Mouse (Mus musculus) embryonic facial prominence, embryonic 14.5 days (tissue): ENCODE results near the gene Gatad2a. TPM values are rescaled to one million over a fixed set of nuclear protein-coding genes. Genes with fewer than 3 reads are reported as not detected.

ENCODE experiments used
- ATAC-seq: fragments of 200-750 bp; cut with Nextera tagmentation; 2 replicates; pipeline ENCODE4 v1.8.0; 2017; ENCODE audit warnings: low read depth, moderate number of reproducible peaks, moderate TSS enrichment
- DNase-seq: peaks from one replicate; pipeline ENCODE4 v3.0.0-alpha.2; 2015; ENCODE audit warnings: low spot score
- H3K27ac ChIP-seq: fragments of 300-500 bp; sonication (generic); replicated peaks from 2 replicates; pipeline ENCODE4 v1.5.1; 2014; ENCODE audit warnings: low read depth, mild to moderate bottlenecking, low read length, moderate library complexity
- H3K27me3 ChIP-seq: fragments of 300-500 bp; sonication (generic); replicated peaks from 2 replicates; pipeline ENCODE4 v1.6.1; 2014; ENCODE audit warnings: low read length; ENCODE audit not compliant: control insufficient read depth, insufficient read depth
- H3K36me3 ChIP-seq: fragments of 300-500 bp; sonication (generic); 2 replicates; pipeline ENCODE4 v1.6.1; 2014; ENCODE audit warnings: low read length, mixed read lengths; ENCODE audit not compliant: control insufficient read depth, insufficient read depth
- H3K4me1 ChIP-seq: fragments of 300-500 bp; sonication (generic); 2 replicates; pipeline ENCODE4 v1.6.1; 2014; ENCODE audit warnings: antibody characterized with exemption, low read length; ENCODE audit not compliant: control insufficient read depth, insufficient read depth
- H3K4me2 ChIP-seq: fragments of 300-500 bp; sonication (generic); 2 replicates; pipeline ENCODE4 v1.6.1; 2014; ENCODE audit warnings: low read depth, mild to moderate bottlenecking, low read length, moderate library complexity, mixed read lengths
- H3K4me3 ChIP-seq: fragments of 300-500 bp; sonication (generic); 2 replicates; pipeline ENCODE4 v1.5.1; 2014; ENCODE audit warnings: low read depth, mild to moderate bottlenecking, low read length
- H3K9ac ChIP-seq: fragments of 300-500 bp; sonication (generic); 2 replicates; pipeline ENCODE4 v1.6.1; 2014; ENCODE audit warnings: low read depth, mild to moderate bottlenecking, low read length, moderate library complexity, mixed read lengths
- H3K9me3 ChIP-seq: fragments of 300-500 bp; sonication (generic); 2 replicates; pipeline ENCODE4 v1.6.1; 2016; ENCODE audit warnings: low read length; ENCODE audit not compliant: control insufficient read depth
- WGBS: fragments of 180-500 bp; shearing (Covaris S2); extraction: QIAGEN DNeasy Blood & Tissue Kit; methylation state at CpG from one replicate; pipeline ENCODE4 v1.1.7; 2014; 5-methylcytosine and 5-hydroxymethylcytosine counted together
- polyA plus RNA-seq: library from polyadenylated mRNA; unstranded; fragments of >200 nt; fragmentation: Nextera tagmentation; extraction: Ambion mirVana; gene quantifications from 2 replicates; pipeline ENCODE4 v1.2.1, GENCODE M21; 2014

Gene Gatad2a
- polyA plus RNA-seq, 1 experiment from 2014 or later: 50.4 TPM

GRCm38 (mm10) chr8:69876097-69876496 lies 120.1 kb downstream of the Gatad2a start:
- no peak for DNase-seq
- ATAC-seq: no peak
- Histone ChIP-seq H3K9me3 (no peaks in the 10 kb centered on the region), H3K27ac (no peak overlapping the region), H3K4me3 (no peak overlapping the region), H3K36me3 (no peaks in the 10 kb centered on the region), H3K4me1 (no peaks in the 10 kb centered on the region), H3K27me3 (peaks cover 28% of the 10 kb centered on the region), H3K9ac (0 out of 2 replicates have a peak overlapping the region, but pooled peaks have one; percentile 2), H3K4me2 (no peak overlapping the region)
- 30% methylated on average over 10 of the region's 10 CpGs for WGBS

DNA sequence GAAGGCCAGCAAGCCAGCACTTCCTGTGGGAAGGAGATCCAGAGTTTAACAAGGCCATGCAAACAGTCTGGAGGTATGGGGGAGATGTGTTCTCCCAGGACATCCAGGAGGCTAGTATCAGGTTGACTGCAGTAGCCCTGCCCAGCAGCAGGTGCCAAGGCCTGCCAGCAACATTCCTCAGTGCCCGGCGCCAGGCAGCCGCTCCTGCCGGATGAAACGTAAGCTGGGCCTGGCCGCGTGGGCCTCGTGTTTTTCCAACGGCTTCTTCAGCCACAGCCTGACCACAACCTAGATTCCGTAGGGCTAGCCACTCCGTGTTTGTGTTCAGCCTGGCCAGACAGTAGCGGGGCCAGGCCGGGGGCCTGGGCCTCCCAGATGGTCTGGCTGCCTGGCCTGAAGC lies 121.5 kb downstream of the Gatad2a start:
- no peak overlapping the region for H3K9ac ChIP-seq
- no peak overlapping the region for H3K27ac ChIP-seq
- no peak for ATAC-seq
- no peak overlapping the region for H3K4me3 ChIP-seq
- no peaks in the 10 kb centered on the region for H3K36me3 ChIP-seq
- H3K27me3 ChIP-seq: peaks cover 14% of the 10 kb centered on the region
- no peaks in the 10 kb centered on the region for H3K4me1 ChIP-seq
- H3K4me2 ChIP-seq: no peak overlapping the region
- WGBS: 74% methylated on average over 11 of the region's 13 CpGs
- no peaks in the 10 kb centered on the region for H3K9me3 ChIP-seq
- DNase-seq: no peak

DNA sequence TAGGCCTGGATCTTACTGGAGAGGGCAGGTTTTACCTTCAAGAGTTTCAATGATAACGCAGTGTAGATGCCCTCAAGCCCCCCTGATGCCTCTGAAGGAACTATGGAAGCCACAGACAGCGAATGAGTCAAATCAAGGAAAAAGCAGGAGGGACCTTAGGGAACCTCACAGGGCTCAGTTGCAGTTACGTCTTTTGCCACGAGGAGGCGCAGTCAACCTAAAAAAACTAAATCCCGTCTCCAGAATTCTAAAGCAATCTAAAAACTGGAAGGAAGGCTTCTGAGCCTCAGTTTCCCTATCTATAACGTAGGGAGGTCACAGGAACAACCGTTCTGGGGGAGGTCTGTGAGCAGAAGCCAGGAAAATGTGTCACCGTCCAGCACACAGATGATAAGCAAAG lies 122.0 kb downstream of the Gatad2a start:
- ATAC-seq: no peak
- WGBS: 10% methylated on average over 9 of the region's 9 CpGs
- H3K9ac ChIP-seq: no peak overlapping the region
- H3K27ac ChIP-seq: no peak overlapping the region
- no peak overlapping the region for H3K4me3 ChIP-seq
- no peaks in the 10 kb centered on the region for H3K36me3 ChIP-seq
- H3K27me3 ChIP-seq: peaks cover 9% of the 10 kb centered on the region
- H3K4me1 ChIP-seq: no peaks in the 10 kb centered on the region
- peak; percentile 45 for DNase-seq
- no peaks in the 10 kb centered on the region for H3K9me3 ChIP-seq
- H3K4me2 ChIP-seq: no peak overlapping the region

- no peak for ATAC-seq
- Histone ChIP-seq H3K4me3 (no peak overlapping the region), H3K36me3 (no peaks in the 10 kb centered on the region), H3K9me3 (no peaks in the 10 kb centered on the region), H3K4me2 (no peak overlapping the region), H3K4me1 (no peaks in the 10 kb centered on the region), H3K27ac (no peak overlapping the region), H3K9ac (no peak overlapping the region), H3K27me3 (no peaks in the 10 kb centered on the region)
- no peak for DNase-seq
- 89% methylated on average over 3 of the region's 6 CpGs for WGBS
These were observed 125.3 kb downstream of the Gatad2a start for GRCm38 (mm10) chr8:69870907-69871306.

- DNase-seq (no peak), ATAC-seq (no peak)
- H3K4me1 ChIP-seq: no peaks in the 10 kb centered on the region
- H3K9ac ChIP-seq: no peak overlapping the region
- no peak overlapping the region for H3K27ac ChIP-seq
- WGBS: 81% methylated on average over 11 of the region's 11 CpGs
- H3K27me3 ChIP-seq: no peaks in the 10 kb centered on the region
- H3K4me3 ChIP-seq: no peak overlapping the region
- H3K9me3 ChIP-seq: no peaks in the 10 kb centered on the region
- H3K36me3 ChIP-seq: no peaks in the 10 kb centered on the region
- H3K4me2 ChIP-seq: no peak overlapping the region
These were observed 126.0 kb downstream of the Gatad2a start for GRCm38 (mm10) chr8:69870003-69870765.

GRCm38 (mm10) chr8:69867696-69868326 lies 128.4 kb downstream of the Gatad2a start:
- Histone ChIP-seq H3K4me1 (no peaks in the 10 kb centered on the region), H3K27ac (no peak overlapping the region), H3K9ac (no peak overlapping the region), H3K36me3 (no peaks in the 10 kb centered on the region), H3K27me3 (no peaks in the 10 kb centered on the region), H3K4me2 (no peak overlapping the region), H3K9me3 (no peaks in the 10 kb centered on the region), H3K4me3 (no peak overlapping the region)
- 50% methylated on average over 5 of the region's 5 CpGs for WGBS
- DNase-seq (no peak), ATAC-seq (no peak)

DNA sequence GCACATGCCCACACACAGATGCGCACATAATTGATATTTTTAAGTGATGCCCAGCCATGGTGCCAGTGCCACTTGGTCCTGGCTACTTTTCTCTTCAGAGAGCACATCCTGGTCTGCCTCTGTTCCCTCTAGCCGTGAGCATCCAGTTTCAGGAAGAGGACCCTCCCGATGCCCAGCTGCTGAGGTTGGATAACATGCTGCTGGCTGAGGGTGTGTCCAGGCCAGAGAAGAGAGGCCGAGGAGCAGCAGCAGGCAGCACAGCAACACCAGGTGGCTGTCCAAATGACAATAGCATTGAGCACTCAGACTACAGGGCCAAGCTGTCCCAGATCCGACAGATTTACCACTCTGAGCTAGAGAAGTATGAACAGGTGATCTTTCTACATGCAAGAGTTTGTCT lies 132.0 kb downstream of the Gatad2a start:
- H3K27me3 ChIP-seq: no peaks in the 10 kb centered on the region
- no peaks in the 10 kb centered on the region for H3K9me3 ChIP-seq
- no peak overlapping the region for H3K9ac ChIP-seq
- H3K4me2 ChIP-seq: no peak overlapping the region
- H3K36me3 ChIP-seq: no peaks in the 10 kb centered on the region
- no peak for DNase-seq
- 58% methylated on average over 5 of the region's 5 CpGs for WGBS
- no peak for ATAC-seq
- H3K4me1 ChIP-seq: no peaks in the 10 kb centered on the region
- no peak overlapping the region for H3K4me3 ChIP-seq
- H3K27ac ChIP-seq: no peak overlapping the region

DNA sequence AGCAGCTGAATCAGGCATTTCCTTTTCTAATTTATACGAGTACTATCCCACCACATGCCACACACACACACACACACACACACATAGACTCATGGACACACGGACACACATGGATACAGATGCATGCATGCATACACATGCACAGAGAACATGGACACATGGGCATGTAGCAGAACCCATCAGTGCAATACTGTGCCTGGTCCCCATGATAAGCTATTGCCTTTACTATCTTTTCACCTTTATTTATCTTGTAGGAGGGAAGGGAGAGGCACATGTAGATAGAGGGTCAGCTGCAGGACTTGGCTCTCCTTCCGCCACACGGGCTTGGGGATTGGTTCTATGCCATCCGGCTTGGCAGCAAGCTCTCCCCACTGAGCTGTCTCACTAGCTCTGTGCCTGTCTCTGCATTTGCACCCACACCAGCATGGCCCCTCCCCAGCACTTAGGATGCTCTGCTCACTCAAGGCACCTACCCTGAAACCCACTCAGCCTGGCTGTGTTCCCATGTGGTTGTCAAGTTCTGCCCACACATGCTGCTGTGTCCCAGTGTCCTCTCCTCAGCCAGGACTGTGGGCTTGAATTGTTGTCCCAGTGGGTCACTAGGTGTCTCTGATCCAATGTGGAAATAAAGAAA lies 132.7 kb downstream of the Gatad2a start:
- no peak overlapping the region for H3K9ac ChIP-seq
- no peak overlapping the region for H3K4me3 ChIP-seq
- H3K4me1 ChIP-seq: no peaks in the 10 kb centered on the region
- H3K27me3 ChIP-seq: no peaks in the 10 kb centered on the region
- no peak overlapping the region for H3K27ac ChIP-seq
- ATAC-seq: no peak
- H3K9me3 ChIP-seq: no peaks in the 10 kb centered on the region
- H3K4me2 ChIP-seq: no peak overlapping the region
- no peak for DNase-seq
- H3K36me3 ChIP-seq: no peaks in the 10 kb centered on the region
- 87% methylated on average over 5 of the region's 5 CpGs for WGBS
